Comparison of ENCODE assay signal across 20 mouse cellular contexts in the genomic region with DNA sequence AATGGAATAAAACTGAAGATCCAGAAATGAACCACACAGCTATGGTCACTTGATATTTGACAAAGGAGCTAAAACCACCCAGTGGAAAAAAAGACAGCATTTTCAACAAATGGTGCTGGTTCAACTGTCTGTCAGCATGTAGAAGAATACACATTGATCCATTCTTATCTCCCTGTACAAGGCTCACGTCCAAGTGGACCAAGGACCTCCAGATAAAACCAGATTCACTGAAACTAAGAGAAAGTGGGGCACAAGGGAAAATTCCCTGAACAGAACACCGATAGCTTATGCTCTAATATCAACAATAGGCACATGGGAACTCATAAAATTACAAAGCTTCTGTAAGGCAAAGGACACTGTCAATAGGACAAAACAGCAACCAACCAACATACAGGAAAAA.
"Had no signal": no experiment of that assay in that cellular context is flagged by ENCODE, and none has a peak within 500 bp of the region (broad histone marks: within the 10 kb centered on the region; RNA-seq: fewer than 3 reads in every experiment).

No protein-coding gene starts in this region.

- H3K27ac ChIP-seq: kidney, postnatal 0 days; layer of hippocampus, adult 2 months; limb, embryonic 10.5 days; limb, embryonic 13.5 days; liver, embryonic 13.5 days; macrophage; midbrain, embryonic 12.5 days; midbrain, embryonic 15.5 days; neural tube, embryonic 12.5 days; neural tube, embryonic 15.5 days; stomach, embryonic 15.5 days had no signal

- H3K4me1 ChIP-seq: limb, embryonic 10.5 days; limb, embryonic 13.5 days; midbrain, embryonic 12.5 days; midbrain, embryonic 15.5 days; neural tube, embryonic 12.5 days; neural tube, embryonic 15.5 days; stomach, embryonic 15.5 days had no signal

- ATAC-seq: lung, postnatal 0 days; midbrain, embryonic 15.5 days had no signal

- H3K27me3 ChIP-seq: limb, embryonic 13.5 days; liver, embryonic 13.5 days; midbrain, embryonic 12.5 days; midbrain, embryonic 15.5 days; neural tube, embryonic 12.5 days; neural tube, embryonic 15.5 days; stomach, embryonic 15.5 days had no signal

- H3K4me2 ChIP-seq: limb, embryonic 13.5 days; liver, embryonic 13.5 days; lung, embryonic 14.5 days; midbrain, embryonic 12.5 days; midbrain, embryonic 15.5 days; neural tube, embryonic 12.5 days; neural tube, embryonic 15.5 days; stomach, embryonic 15.5 days had no signal

- H3K9ac ChIP-seq: limb, embryonic 13.5 days; liver, embryonic 13.5 days; lung, embryonic 14.5 days; midbrain, embryonic 12.5 days; midbrain, embryonic 15.5 days; neural tube, embryonic 12.5 days; neural tube, embryonic 15.5 days; stomach, embryonic 15.5 days had no signal

- H3K4me3 ChIP-seq: layer of hippocampus, adult 2 months; limb, embryonic 10.5 days; limb, embryonic 13.5 days; liver, embryonic 13.5 days; midbrain, embryonic 12.5 days; midbrain, embryonic 15.5 days; neural tube, embryonic 12.5 days; neural tube, embryonic 15.5 days; stomach, embryonic 15.5 days had no signal

- DNase-seq: kidney, adult 2 months; kidney, postnatal 25 days; layer of hippocampus, adult 9-11 months; liver, embryonic 13.5 days; lung, embryonic 14.5 days; retina, postnatal 1 day; right cerebral cortex, postnatal 25 days; spleen, adult 18-20 months; thymus, postnatal 36 days had no signal

- H3K9me3 ChIP-seq: limb, embryonic 10.5 days; limb, embryonic 13.5 days; liver, embryonic 13.5 days; midbrain, embryonic 12.5 days; midbrain, embryonic 15.5 days; neural tube, embryonic 12.5 days; neural tube, embryonic 15.5 days; stomach, embryonic 15.5 days had no signal
